22 mouse cellular contexts compared by ENCODE assay signal in the genomic region with DNA sequence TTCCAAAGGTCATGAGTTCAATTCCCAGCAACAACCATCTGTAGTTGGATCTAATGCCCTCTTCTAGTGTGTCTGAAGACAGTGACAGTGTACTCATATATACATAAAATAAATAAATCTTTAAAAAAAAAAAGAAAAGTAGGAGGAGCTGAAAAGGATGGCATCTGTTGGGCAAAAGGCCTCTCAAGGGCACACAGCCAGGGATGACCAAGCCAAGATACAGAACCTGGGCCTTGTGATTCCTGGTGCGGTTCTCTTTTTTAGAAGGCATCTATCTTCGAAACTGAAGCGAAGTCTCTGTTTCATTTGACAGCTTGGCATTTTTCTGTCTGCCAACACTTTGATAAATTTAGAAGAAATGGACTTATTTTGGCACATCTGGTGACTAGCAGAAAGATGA.
"Had no signal": no experiment of that assay in that cellular context is flagged by ENCODE, and none has a peak within 500 bp of the region (broad histone marks: within the 10 kb centered on the region; RNA-seq: fewer than 3 reads in every experiment).

No protein-coding gene starts in this region.

- ATAC-seq: hindbrain, embryonic 16.5 days; hindbrain, postnatal 0 days; inflammation-experienced regulatory T-cells, adult 6 months; intestine, embryonic 15.5 days; intestine, embryonic 16.5 days; intestine, postnatal 0 days had no signal

- DNase-seq: heart, postnatal 10 days; heart, postnatal 14 days; heart, postnatal 36 days; heart, postnatal 4 days; kidney, adult 11 months; kidney, adult 18-20 months; kidney, adult 2 months; kidney, adult 8-10 months; kidney, adult 9 months; kidney, postnatal 10 days; kidney, postnatal 14 days; kidney, postnatal 25 days; kidney, postnatal 36 days; kidney, postnatal 4 days; layer of hippocampus, adult 9-11 months; layer of hippocampus, postnatal 36 days had no signal
